Mouse (Mus musculus) liver, adult 2 months (tissue): ENCODE measurements around the gene 9930104L06Rik. TPM values are rescaled to one million over a fixed set of nuclear protein-coding genes. Genes with fewer than 3 reads are reported as not detected.
"Not testable (repeated sequence)": the region's sequence is repeated elsewhere in the genome, so short reads cannot be mapped to it uniquely, and the experiment has no call there.

Experiments used
- DNase-seq: peaks from one replicate; pipeline ENCODE4 v3.0.0-alpha.2; 2011; ENCODE audit warnings: low read depth, low spot score; ENCODE audit errors: extremely low read depth
- H3K27ac ChIP-seq: fragments of 200-500 bp; replicated peaks from 2 replicates; pipeline ENCODE4 v1.5.1; 2012; ENCODE audit warnings: low read depth, mild to moderate bottlenecking, control low read depth, inconsistent platforms, low read length; ENCODE audit not compliant: insufficient read depth
- H3K27me3 ChIP-seq: fragments of 200-500 bp; 2 replicates; pipeline ENCODE4 v1.6.1; 2012; ENCODE audit warnings: mild to moderate bottlenecking, moderate library complexity, low read length, inconsistent platforms; ENCODE audit not compliant: control insufficient read depth, insufficient read depth
- H3K36me3 ChIP-seq: fragments of 200-500 bp; 2 replicates; pipeline ENCODE4 v1.6.1; 2012; ENCODE audit warnings: low read length, inconsistent platforms; ENCODE audit not compliant: control insufficient read depth, insufficient read depth
- H3K4me1 ChIP-seq: fragments of 200-500 bp; 2 replicates; pipeline ENCODE4 v1.6.1; 2011; ENCODE audit warnings: low read length; ENCODE audit not compliant: control insufficient read depth, insufficient read depth
- H3K4me3 ChIP-seq: fragments of 200-500 bp; 2 replicates; pipeline ENCODE4 v1.5.1; 2011; ENCODE audit warnings: low read depth, mild to moderate bottlenecking, control low read depth, low read length, moderate library complexity; ENCODE audit not compliant: insufficient read depth
- H3K79me2 ChIP-seq: fragments of 200-500 bp; 2 replicates; pipeline ENCODE4 v1.6.1; 2012; ENCODE audit warnings: inconsistent platforms, mild to moderate bottlenecking, low read length, moderate library complexity; ENCODE audit not compliant: control insufficient read depth, insufficient read depth
- H3K9ac ChIP-seq: fragments of 200-500 bp; 2 replicates; pipeline ENCODE4 v1.6.1; 2012; ENCODE audit warnings: low read depth, mild to moderate bottlenecking, control low read depth, inconsistent platforms, low read length
- CTCF ChIP-seq: fragments of 200-500 bp; IDR thresholded peaks from 2 replicates; pipeline ENCODE4 v1.5.1; 2011; ENCODE audit warnings: low read depth, low read length, control low read depth
- POLR2A ChIP-seq: fragments of 200-500 bp; IDR thresholded peaks from 2 replicates; pipeline ENCODE4 v1.6.1; 2011; ENCODE audit warnings: low read length, control low read depth; ENCODE audit not compliant: insufficient read depth; ENCODE audit errors: extremely low read depth
- WGBS: fragments of 180-500 bp; shearing (Covaris S2); methylation state at CpG from one replicate; pipeline ENCODE4 v1.1.7; 2018; 5-methylcytosine and 5-hydroxymethylcytosine counted together
- polyA plus RNA-seq: library from polyadenylated mRNA; depleted of rRNA; stranded (reverse); fragments of >200 nt; gene quantifications from 2 replicates; pipeline ENCODE4 v1.2.3, GENCODE M21; 2012
- total RNA-seq: library from RNA; depleted of rRNA; stranded (reverse); fragments of >200 nt; gene quantifications from 2 replicates; pipeline ENCODE4 v1.2.3, GENCODE M21; 2014

Gene 9930104L06Rik
- total and polyA plus RNA-seq, 2 experiments, result 4.1 to 9.2 TPM

DNA sequence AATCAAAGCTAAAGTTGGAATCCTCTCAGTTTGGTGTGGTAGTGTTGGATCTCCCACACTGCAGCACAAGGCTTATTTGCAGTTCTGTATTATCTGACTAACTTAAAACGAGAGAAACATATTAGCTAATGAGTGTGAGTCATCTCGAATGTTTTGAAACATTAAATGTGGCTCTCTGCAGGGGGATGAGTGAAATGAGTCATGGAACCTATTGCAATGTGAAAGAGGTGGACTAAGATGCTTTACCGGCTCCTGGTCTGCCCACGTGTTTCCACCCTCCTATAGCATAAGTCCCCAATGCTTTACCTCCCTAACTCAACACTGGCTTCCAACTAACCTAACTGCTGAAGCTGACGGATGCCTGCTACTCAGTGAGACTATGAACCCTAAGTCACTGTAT is 8.7 kb upstream of the 9930104L06Rik start:
- TF ChIP-seq POLR2A, result no peak
- no peak for TF ChIP-seq CTCF
- H3K4me3 ChIP-seq, result no peak overlapping the region
- no peaks in the 10 kb centered on the region for H3K4me1 ChIP-seq
- H3K36me3 ChIP-seq, result no peaks in the 10 kb centered on the region
- no peaks in the 10 kb centered on the region for H3K27me3 ChIP-seq
- no peak overlapping the region for H3K9ac ChIP-seq
- DNase-seq, result no peak
- H3K79me2 ChIP-seq, result no peaks in the 10 kb centered on the region
- 91% methylated on average over 5 of the region's 5 CpGs for WGBS
- H3K27ac ChIP-seq, result no peak overlapping the region

DNA sequence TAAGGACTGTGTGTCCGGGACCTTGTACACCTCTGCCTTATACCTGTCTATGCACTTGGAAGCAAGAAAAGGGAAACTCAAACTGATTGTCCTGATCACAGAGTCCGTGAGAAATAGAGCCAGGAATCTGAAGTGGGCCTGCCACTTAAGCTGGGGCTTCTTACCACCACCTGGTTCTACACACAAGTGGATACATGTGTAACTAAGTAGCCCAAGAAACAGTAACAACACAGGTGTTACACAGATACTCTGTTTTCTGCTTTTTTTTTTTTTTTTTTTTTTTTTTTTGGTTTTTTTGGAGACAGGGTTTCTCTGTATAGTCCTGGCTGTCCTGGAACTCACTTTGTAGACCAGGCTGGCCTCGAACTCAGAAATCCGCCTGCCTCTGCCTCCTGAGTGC is 2.4 kb downstream of the 9930104L06Rik start, which contains the start of gene Cdca8:
Gene Cdca8, minus strand, starts transcription at position 101 of the 400 bp plus-strand sequence.
- H3K79me2 ChIP-seq, H3K36me3 ChIP-seq, H3K9ac ChIP-seq, H3K4me1 ChIP-seq, DNase-seq, H3K27ac ChIP-seq, H3K4me3 ChIP-seq, H3K27me3 ChIP-seq: not testable (repeated sequence)
- WGBS, result 94% methylated on average over 4 of the region's 4 CpGs

DNA sequence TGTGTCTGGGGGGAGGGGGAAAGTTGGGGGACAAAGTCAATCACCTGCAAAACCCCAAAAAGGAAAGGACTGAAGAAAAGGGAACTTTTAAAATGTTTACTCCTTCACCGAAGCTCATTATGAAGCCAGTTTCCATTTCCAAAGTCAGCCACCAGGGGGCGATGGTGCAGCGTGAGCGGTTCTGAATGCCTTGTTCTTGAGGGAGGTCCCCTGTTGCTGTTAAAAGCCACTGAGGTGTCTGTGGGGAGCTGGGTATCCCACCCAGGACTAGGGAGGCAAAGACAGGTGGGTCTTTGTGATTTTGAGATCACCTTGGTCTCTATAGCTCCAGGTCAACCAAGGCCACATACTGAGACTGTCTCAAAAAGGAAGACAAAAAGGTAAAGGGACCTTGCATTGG is 6.2 kb downstream of the 9930104L06Rik start:
- H3K79me2 ChIP-seq, result no peaks in the 10 kb centered on the region

DNA sequence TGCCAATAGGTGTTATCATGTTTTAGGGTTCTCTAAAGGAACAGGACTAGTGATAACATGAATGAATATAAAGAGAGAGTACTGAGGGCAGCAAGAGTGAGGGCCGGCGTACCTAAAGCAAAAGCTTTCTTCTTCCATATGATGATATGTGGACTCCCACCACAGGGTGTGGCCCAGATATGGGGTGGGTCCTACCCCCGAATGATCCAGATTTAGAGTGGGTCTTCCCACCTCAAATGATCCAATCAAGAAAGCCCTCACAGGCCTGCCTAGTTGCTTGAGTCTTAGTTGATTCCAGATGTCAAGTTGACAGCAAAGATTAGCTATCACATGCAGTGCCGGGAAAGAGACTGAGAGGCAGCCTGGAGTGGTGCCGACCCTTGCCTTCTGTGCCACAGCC is 6.9 kb downstream of the 9930104L06Rik start:
- WGBS, result 86% methylated on average over 5 of the region's 5 CpGs
- H3K36me3 ChIP-seq, result peaks cover 2% of the 10 kb centered on the region; the same call in 1 of the 2 replicates
- no peaks in the 10 kb centered on the region for H3K79me2 ChIP-seq
- H3K4me1 ChIP-seq, result no peaks in the 10 kb centered on the region
- H3K27me3 ChIP-seq, result no peaks in the 10 kb centered on the region
- DNase-seq, result no peak
- no peak overlapping the region for H3K9ac ChIP-seq
- no peak for TF ChIP-seq CTCF
- no peak for TF ChIP-seq POLR2A
- H3K27ac ChIP-seq, result no peak overlapping the region
- H3K4me3 ChIP-seq, result no peak overlapping the region

More for the DNA sequence above, 6.2 kb downstream of the 9930104L06Rik start:
- H3K27ac ChIP-seq, result no peak overlapping the region
- no peaks in the 10 kb centered on the region for H3K4me1 ChIP-seq
- no peak overlapping the region for H3K9ac ChIP-seq
- H3K4me3 ChIP-seq, result no peak overlapping the region
- DNase-seq, result peak; percentile 29
- peaks cover 2% of the 10 kb centered on the region; the same call in 1 of the 2 replicates for H3K36me3 ChIP-seq
- no peaks in the 10 kb centered on the region for H3K27me3 ChIP-seq
- TF ChIP-seq CTCF (peak; percentile 90), POLR2A (no peak)
- WGBS, result 3% methylated on average over 4 of the region's 4 CpGs

DNA sequence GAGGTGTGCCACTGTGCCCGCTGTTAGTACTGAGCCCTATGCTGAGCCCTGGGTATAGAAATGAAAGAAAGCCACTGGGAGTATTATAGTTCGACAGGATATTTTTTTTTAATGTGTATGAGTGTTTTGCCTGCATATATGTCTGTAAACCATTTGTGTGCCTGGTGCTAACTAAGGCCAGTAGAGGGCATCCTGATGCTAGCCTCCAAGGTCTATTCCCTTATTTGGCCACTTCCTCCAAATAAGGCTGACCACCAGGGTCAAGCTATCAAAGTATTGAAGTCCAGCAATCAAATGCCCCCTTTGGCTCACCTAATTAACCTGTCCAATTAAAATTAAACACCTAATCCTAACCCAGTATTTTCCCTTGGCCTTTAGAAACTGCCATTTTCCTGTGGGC is 8.1 kb downstream of the 9930104L06Rik start:
- H3K4me1 ChIP-seq, result no peaks in the 10 kb centered on the region
- TF ChIP-seq POLR2A (no peak), CTCF (no peak)
- no peak overlapping the region for H3K27ac ChIP-seq
- DNase-seq, result no peak
- H3K27me3 ChIP-seq, result no peaks in the 10 kb centered on the region
- WGBS, result 73% methylated on average over 2 of the region's 2 CpGs
- no peaks in the 10 kb centered on the region for H3K79me2 ChIP-seq
- no peaks in the 10 kb centered on the region for H3K36me3 ChIP-seq
- H3K4me3 ChIP-seq, result no peak overlapping the region
- H3K9ac ChIP-seq, result no peak overlapping the region

DNA sequence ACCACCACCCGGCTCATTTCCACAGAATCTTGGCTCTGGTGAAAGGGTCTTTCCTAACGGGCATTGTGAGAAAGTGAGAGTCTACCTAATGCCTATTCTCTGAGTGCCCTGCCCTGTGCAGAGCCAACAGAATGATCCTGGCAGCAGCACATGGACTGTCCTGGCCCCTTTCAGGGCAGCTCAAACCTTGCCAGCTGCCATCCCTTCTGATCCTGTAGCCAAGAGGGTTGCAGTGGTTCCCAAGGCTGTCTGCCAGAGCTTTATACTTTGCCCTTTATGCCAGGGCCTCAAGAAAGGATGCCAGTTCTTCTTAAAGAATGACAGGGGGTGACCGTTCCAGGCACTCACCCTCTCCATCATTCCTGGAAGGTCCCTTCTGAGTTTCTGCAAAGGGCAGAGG is 12.6 kb downstream of the 9930104L06Rik start:
- no peaks in the 10 kb centered on the region for H3K27me3 ChIP-seq
- H3K4me3 ChIP-seq, result no peak overlapping the region
- DNase-seq, result peak; percentile 15
- H3K79me2 ChIP-seq, result no peaks in the 10 kb centered on the region
- no peak overlapping the region for H3K9ac ChIP-seq
- WGBS, result 67% methylated on average over 3 of the region's 3 CpGs
- no peaks in the 10 kb centered on the region for H3K4me1 ChIP-seq
- H3K36me3 ChIP-seq, result no peaks in the 10 kb centered on the region
- TF ChIP-seq CTCF, result no peak
- no peak for TF ChIP-seq POLR2A
- H3K27ac ChIP-seq, result no peak overlapping the region
